Mouse (Mus musculus): ENCODE results near the gene Cltb. TPM values are rescaled to one million over a fixed set of nuclear protein-coding genes. Genes with fewer than 3 reads are reported as not detected.
"Not testable (repeated sequence)": the region's sequence is repeated elsewhere in the genome, so short reads cannot be mapped to it uniquely, and the experiment has no call there.

Cltb gene
- total and polyA plus RNA-seq, 2 experiments from 2014 or later, result 256 to 328 TPM

DNA sequence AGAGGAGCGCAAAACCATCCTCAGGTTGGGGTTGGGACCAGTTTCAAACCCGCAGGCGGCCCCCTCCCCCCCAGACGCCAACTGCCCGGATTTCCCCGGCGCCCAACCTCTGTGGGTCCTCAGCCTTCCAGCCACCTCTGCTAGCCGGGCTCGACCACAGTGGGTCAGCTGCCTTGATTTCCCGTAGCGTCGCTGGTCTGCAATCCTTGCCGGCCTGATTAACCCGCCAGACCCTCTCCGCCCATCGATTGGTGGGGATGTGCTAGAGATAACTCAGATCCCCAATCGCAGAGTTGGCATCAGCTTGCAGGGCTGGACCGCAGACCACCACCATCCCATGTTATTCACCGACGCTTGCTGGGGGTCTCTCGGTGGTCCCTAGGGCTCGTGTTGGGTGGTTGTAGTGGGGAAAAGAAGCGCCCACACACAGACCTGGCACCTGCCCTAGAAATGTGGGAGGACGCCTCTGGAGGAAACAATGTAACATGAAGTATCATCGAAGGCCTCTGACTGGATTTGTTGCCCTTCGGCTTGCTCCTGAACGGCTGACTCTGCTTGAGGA is 10.9 kb upstream of the Cltb start:
- H3K9ac ChIP-seq (replicated peaks; ENCODE audit: low read length, poor library complexity, severe bottlenecking), result peak overlapping the region; percentile 89
- H3K4me1 ChIP-seq (ENCODE audit: insufficient read depth, low read length), result peaks cover 9% of the 10 kb centered on the region; the same call in 1 of the 2 replicates
- ATAC-seq (ENCODE audit: low FRiP score), result peak; percentile 62
- peak overlapping the region; percentile 88 for H3K27ac ChIP-seq (ENCODE audit: low read depth, low read length)
- WGBS, result 1% methylated on average over 26 of the region's 27 CpGs
- DNase-seq (ENCODE audit: low spot score), result peak; percentile 10
- peak overlapping the region; percentile 60 for H3K4me2 ChIP-seq (ENCODE audit: low read depth, low read length, poor library complexity, severe bottlenecking)
- H3K4me3 ChIP-seq (ENCODE audit: low read depth, low read length), result peak overlapping the region; percentile 92
- no peak for TF ChIP-seq CTCF (IDR thresholded peaks at IDR 0.05)
- no peaks in the 10 kb centered on the region for H3K9me3 ChIP-seq (ENCODE audit: low read length)
- H3K36me3 ChIP-seq (ENCODE audit: insufficient read depth, low read length), result no peaks in the 10 kb centered on the region
- no peaks in the 10 kb centered on the region for H3K27me3 ChIP-seq (ENCODE audit: insufficient read depth, low read length)

- peak; percentile 100 for TF ChIP-seq CTCF (IDR thresholded peaks at IDR 0.05)
- DNase-seq (ENCODE audit: low spot score), result peak; percentile 97
- H3K27me3 ChIP-seq (ENCODE audit: insufficient read depth, low read length), result no peaks in the 10 kb centered on the region
- peak; percentile 99 for ATAC-seq (ENCODE audit: low FRiP score)
- H3K36me3 ChIP-seq (ENCODE audit: insufficient read depth, low read length), result no peaks in the 10 kb centered on the region
- peak within 1 kb of the TSS; percentile 88 for H3K27ac ChIP-seq (ENCODE audit: low read depth, low read length)
- H3K9me3 ChIP-seq (ENCODE audit: low read length), result no peaks in the 10 kb centered on the region
- peak within 1 kb of the TSS; percentile 89 for H3K9ac ChIP-seq (replicated peaks; ENCODE audit: low read length, poor library complexity, severe bottlenecking)
- peaks cover 9% of the 10 kb centered on the region; the same call in 1 of the 2 replicates for H3K4me1 ChIP-seq (ENCODE audit: insufficient read depth, low read length)
- WGBS, result 12% methylated on average over 44 of the region's 44 CpGs
- H3K4me3 ChIP-seq (ENCODE audit: low read depth, low read length), result peak within 1 kb of the TSS; percentile 92
- H3K4me2 ChIP-seq (ENCODE audit: low read depth, low read length, poor library complexity, severe bottlenecking), result peak within 1 kb of the TSS; percentile 60
These were observed 10.2 kb upstream of the Cltb start, which contains the start of gene Faf2 for GRCm38 (mm10) chr13:54621155-54621932. Gene Faf2, plus strand, starts transcription at chr13:54621784.

DNA sequence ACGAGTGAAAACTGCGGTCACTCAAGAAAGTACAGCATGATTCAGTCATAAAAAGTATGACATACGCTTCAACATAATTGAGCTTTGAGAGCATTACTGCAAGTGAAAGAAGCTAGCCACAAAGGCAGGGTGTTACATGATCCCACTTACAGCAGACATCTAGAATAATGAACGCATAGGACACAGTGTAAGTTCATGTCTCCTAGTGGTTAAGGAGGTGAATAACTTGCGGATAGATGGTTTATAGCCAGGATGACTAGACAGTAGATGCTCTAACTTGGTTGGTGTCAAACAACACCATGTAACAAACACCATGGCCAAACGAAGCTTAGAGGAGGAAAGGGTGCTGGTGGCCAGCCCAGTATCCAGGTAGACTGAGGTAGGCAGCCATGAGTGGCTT is 5.9 kb upstream of the Cltb start:
- DNase-seq (ENCODE audit: low spot score), result no peak
- peak; percentile 33; the same call in 1 of the 2 replicates for TF ChIP-seq CTCF (IDR thresholded peaks at IDR 0.05)
- Histone ChIP-seq H3K27me3 (ENCODE audit: insufficient read depth, low read length) (no peaks in the 10 kb centered on the region), H3K4me2 (ENCODE audit: low read depth, low read length, poor library complexity, severe bottlenecking) (no peak overlapping the region), H3K36me3 (ENCODE audit: insufficient read depth, low read length) (no peaks in the 10 kb centered on the region), H3K4me1 (ENCODE audit: insufficient read depth, low read length) (no peaks in the 10 kb centered on the region), H3K9ac (replicated peaks; ENCODE audit: low read length, poor library complexity, severe bottlenecking) (no peak overlapping the region), H3K4me3 (ENCODE audit: low read depth, low read length) (no peak overlapping the region), H3K27ac (ENCODE audit: low read depth, low read length) (no peak overlapping the region), H3K9me3 (ENCODE audit: low read length) (no peaks in the 10 kb centered on the region)
- WGBS, result 69% methylated on average over 6 of the region's 6 CpGs
- no peak for ATAC-seq (ENCODE audit: low FRiP score)

DNA sequence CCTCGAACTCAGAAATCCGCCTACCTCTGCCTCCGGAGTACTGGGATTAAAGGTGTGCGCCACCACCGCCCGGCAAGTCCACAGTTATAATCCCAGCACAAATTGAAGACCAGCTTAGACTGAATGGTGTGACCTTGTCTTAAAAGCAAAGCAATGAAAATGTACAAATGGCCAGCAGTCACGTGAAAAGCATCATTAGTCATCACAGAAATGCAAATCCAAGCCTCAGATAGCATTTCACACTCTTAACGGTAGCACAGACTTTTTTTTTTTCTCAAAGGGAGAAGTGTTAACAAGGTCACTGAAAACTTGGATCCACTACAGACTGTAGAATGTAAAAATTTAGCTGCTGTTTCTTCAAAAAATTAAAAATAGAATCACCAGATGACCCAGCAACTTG is 5.2 kb upstream of the Cltb start:
- Histone ChIP-seq H3K9ac (replicated peaks; ENCODE audit: low read length, poor library complexity, severe bottlenecking) (no peak overlapping the region), H3K9me3 (ENCODE audit: low read length) (no peaks in the 10 kb centered on the region), H3K4me2 (ENCODE audit: low read depth, low read length, poor library complexity, severe bottlenecking) (no peak overlapping the region), H3K27ac (ENCODE audit: low read depth, low read length) (no peak overlapping the region), H3K4me1 (ENCODE audit: insufficient read depth, low read length) (no peaks in the 10 kb centered on the region), H3K4me3 (ENCODE audit: low read depth, low read length) (no peak overlapping the region), H3K27me3 (ENCODE audit: insufficient read depth, low read length) (no peaks in the 10 kb centered on the region), H3K36me3 (ENCODE audit: insufficient read depth, low read length) (no peaks in the 10 kb centered on the region)
- no peak for TF ChIP-seq CTCF (IDR thresholded peaks at IDR 0.05)
- ATAC-seq (ENCODE audit: low FRiP score) (no peak), DNase-seq (ENCODE audit: low spot score) (no peak)
- WGBS, result 86% methylated on average over 8 of the region's 8 CpGs

DNA sequence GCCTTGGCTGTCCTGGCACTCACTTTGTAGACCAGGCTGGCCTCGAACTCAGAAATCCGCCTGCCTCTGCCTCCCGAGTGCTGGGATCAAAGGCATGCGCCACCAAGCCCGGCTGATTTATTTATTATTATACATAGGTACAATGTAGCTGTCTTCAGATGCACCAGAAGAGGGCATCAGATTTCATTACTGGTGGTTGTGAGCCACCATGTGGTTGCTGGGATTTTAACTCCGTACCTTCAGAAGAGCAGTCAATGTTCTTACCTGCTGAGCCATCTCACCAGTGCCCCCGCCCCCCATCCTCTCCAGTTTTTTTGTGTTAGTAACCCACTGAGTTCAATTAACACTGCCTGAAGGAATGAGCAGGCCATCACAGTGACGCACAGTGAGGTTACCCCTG is 2.0 kb upstream of the Cltb start:
- not testable (repeated sequence) for H3K4me2 ChIP-seq (ENCODE audit: low read depth, low read length, poor library complexity, severe bottlenecking); H3K27ac ChIP-seq (ENCODE audit: low read depth, low read length); H3K36me3 ChIP-seq (ENCODE audit: insufficient read depth, low read length); ATAC-seq (ENCODE audit: low FRiP score); H3K27me3 ChIP-seq (ENCODE audit: insufficient read depth, low read length); H3K9me3 ChIP-seq (ENCODE audit: low read length); H3K9ac ChIP-seq (replicated peaks; ENCODE audit: low read length, poor library complexity, severe bottlenecking); H3K4me3 ChIP-seq (ENCODE audit: low read depth, low read length); DNase-seq (ENCODE audit: low spot score)
- WGBS, result 82% methylated on average over 8 of the region's 8 CpGs
- TF ChIP-seq CTCF (IDR thresholded peaks at IDR 0.05), result peak; percentile 35
- H3K4me1 ChIP-seq (ENCODE audit: insufficient read depth, low read length), result peaks cover 13% of the 10 kb centered on the region

DNA sequence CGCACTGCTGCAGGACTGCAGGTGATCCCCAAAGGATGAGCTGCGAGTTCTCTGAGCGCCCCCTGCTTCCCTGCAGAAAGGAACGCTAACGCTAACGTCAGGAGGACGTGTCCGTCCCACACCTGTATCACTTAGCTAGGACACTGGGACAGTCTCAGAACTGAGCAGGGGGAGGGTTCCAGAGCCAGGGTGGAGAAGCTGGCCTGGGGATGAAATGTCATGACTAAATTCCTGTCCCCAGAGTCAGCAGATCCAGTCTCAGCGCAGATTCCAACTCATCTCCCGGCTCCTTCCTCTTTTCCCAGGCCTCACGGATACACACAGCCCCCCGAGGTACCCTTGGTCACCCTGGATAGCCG is 552 bp downstream of the Cltb start:
- H3K27ac ChIP-seq (ENCODE audit: low read depth, low read length), result peak overlapping the region; percentile 89
- H3K4me3 ChIP-seq (ENCODE audit: low read depth, low read length), result peak overlapping the region; percentile 76
- ATAC-seq (ENCODE audit: low FRiP score) (peak; percentile 5; the same call in 1 of the 2 replicates), DNase-seq (ENCODE audit: low spot score) (peak; percentile 13)
- H3K9ac ChIP-seq (replicated peaks; ENCODE audit: low read length, poor library complexity, severe bottlenecking), result peak overlapping the region; percentile 96
- peaks cover 15% of the 10 kb centered on the region for H3K4me1 ChIP-seq (ENCODE audit: insufficient read depth, low read length)
- no peaks in the 10 kb centered on the region for H3K27me3 ChIP-seq (ENCODE audit: insufficient read depth, low read length)
- peaks cover 8% of the 10 kb centered on the region for H3K36me3 ChIP-seq (ENCODE audit: insufficient read depth, low read length)
- H3K9me3 ChIP-seq (ENCODE audit: low read length), result no peaks in the 10 kb centered on the region
- peak; percentile 40 for TF ChIP-seq CTCF (IDR thresholded peaks at IDR 0.05)
- 4% methylated on average over 13 of the region's 13 CpGs for WGBS
- peak overlapping the region; percentile 78 for H3K4me2 ChIP-seq (ENCODE audit: low read depth, low read length, poor library complexity, severe bottlenecking)
